Mouse (Mus musculus) intestine, embryonic 15.5 days (tissue): ENCODE results near the gene Sh3bgrl2. TPM values are rescaled to one million over a fixed set of nuclear protein-coding genes. Genes with fewer than 3 reads are reported as not detected.
A peak's percentile ranks its signal among the peaks of the same experiment; 100 is the strongest.

Experiments used
- ATAC-seq: fragments of 200-750 bp; cut with Nextera tagmentation; 2 replicates; pipeline ENCODE4 v1.8.0; 2017; ENCODE audit warnings: moderate TSS enrichment, moderate library complexity
- H3K27ac ChIP-seq: fragments of 300-500 bp; sonication (generic); 2 replicates; pipeline ENCODE4 v1.5.1; 2015; ENCODE audit warnings: mild to moderate bottlenecking, inconsistent platforms
- H3K27me3 ChIP-seq: fragments of 300-500 bp; sonication (generic); replicated peaks from 2 replicates; pipeline ENCODE4 v1.6.1; 2015; ENCODE audit warnings: inconsistent platforms
- H3K36me3 ChIP-seq: fragments of 300-500 bp; sonication (generic); 2 replicates; pipeline ENCODE4 v1.6.1; 2015; ENCODE audit warnings: inconsistent platforms
- H3K4me1 ChIP-seq: fragments of 300-500 bp; sonication (generic); replicated peaks from 2 replicates; pipeline ENCODE4 v1.6.1; 2015; ENCODE audit warnings: inconsistent platforms
- H3K4me2 ChIP-seq: fragments of 300-500 bp; sonication (generic); replicated peaks from 2 replicates; pipeline ENCODE4 v1.6.1; 2015; ENCODE audit warnings: mild to moderate bottlenecking, inconsistent platforms
- H3K4me3 ChIP-seq: fragments of 300-500 bp; sonication (generic); replicated peaks from 2 replicates; pipeline ENCODE4 v1.5.1; 2015; ENCODE audit warnings: inconsistent platforms
- H3K9ac ChIP-seq: fragments of 300-500 bp; sonication (generic); 2 replicates; pipeline ENCODE4 v1.6.1; 2015; ENCODE audit warnings: inconsistent platforms
- H3K9me3 ChIP-seq: fragments of 300-500 bp; sonication (generic); 2 replicates; pipeline ENCODE4 v1.6.1; 2016; ENCODE audit warnings: inconsistent platforms
- WGBS: fragments of 180-500 bp; shearing (Covaris S2); methylation state at CpG from one replicate; pipeline ENCODE4 v1.1.7; 2015; 5-methylcytosine and 5-hydroxymethylcytosine counted together
- polyA plus RNA-seq: library from polyadenylated mRNA; unstranded; fragments of >200 nt; fragmentation: Nextera tagmentation; extraction: Ambion mirVana; gene quantifications from 2 replicates; pipeline ENCODE4 v1.2.1, GENCODE M21; 2015

The Sh3bgrl2 gene
- polyA plus RNA-seq, 1 experiment from 2014 or later, result 20.8 TPM

- no peaks in the 10 kb centered on the region for H3K36me3 ChIP-seq
- H3K27ac ChIP-seq, result no peak overlapping the region
- peak; percentile 41; the same call in 1 of the 2 replicates for ATAC-seq
- H3K9me3 ChIP-seq, result no peaks in the 10 kb centered on the region
- 0 out of 2 replicates have a peak overlapping the region, but pooled peaks have one; percentile 3 for H3K4me2 ChIP-seq
- no peaks in the 10 kb centered on the region for H3K4me1 ChIP-seq
- WGBS, result 30% methylated on average over 19 of the region's 19 CpGs
- no peak overlapping the region for H3K9ac ChIP-seq
- H3K27me3 ChIP-seq, result no peaks in the 10 kb centered on the region
- H3K4me3 ChIP-seq, result no peak overlapping the region
These were observed 80.8 kb downstream of the Sh3bgrl2 start for GRCm38 (mm10) chr9:83628669-83629612.

- no peak overlapping the region for H3K4me3 ChIP-seq
- H3K4me2 ChIP-seq, result no peak overlapping the region
- H3K9ac ChIP-seq, result no peak overlapping the region
- H3K4me1 ChIP-seq, result no peaks in the 10 kb centered on the region
- H3K27ac ChIP-seq, result no peak overlapping the region
- H3K36me3 ChIP-seq, result no peaks in the 10 kb centered on the region
- WGBS, result 67% methylated on average over 6 of the region's 6 CpGs
- H3K9me3 ChIP-seq, result no peaks in the 10 kb centered on the region
- no peaks in the 10 kb centered on the region for H3K27me3 ChIP-seq
- no peak for ATAC-seq
These were observed 82.2 kb downstream of the Sh3bgrl2 start for GRCm38 (mm10) chr9:83630341-83630740.

- Histone ChIP-seq H3K27me3 (no peaks in the 10 kb centered on the region), H3K9me3 (no peaks in the 10 kb centered on the region), H3K9ac (no peak overlapping the region), H3K4me1 (no peaks in the 10 kb centered on the region), H3K36me3 (no peaks in the 10 kb centered on the region), H3K4me2 (no peak overlapping the region), H3K4me3 (no peak overlapping the region), H3K27ac (no peak overlapping the region)
- WGBS, result 47% methylated on average over 5 of the region's 5 CpGs
- ATAC-seq, result no peak
These were observed 83.8 kb downstream of the Sh3bgrl2 start for GRCm38 (mm10) chr9:83631920-83632319.

GRCm38 (mm10) chr9:83634703-83635102, 86.6 kb downstream of the Sh3bgrl2 start:
- no peak for ATAC-seq
- Histone ChIP-seq H3K9me3 (no peaks in the 10 kb centered on the region), H3K36me3 (no peaks in the 10 kb centered on the region), H3K27me3 (no peaks in the 10 kb centered on the region), H3K9ac (no peak overlapping the region), H3K27ac (no peak overlapping the region), H3K4me2 (no peak overlapping the region), H3K4me1 (no peaks in the 10 kb centered on the region), H3K4me3 (no peak overlapping the region)
- 57% methylated on average over 3 of the region's 3 CpGs for WGBS

- Histone ChIP-seq H3K36me3 (no peaks in the 10 kb centered on the region), H3K9me3 (no peaks in the 10 kb centered on the region), H3K4me2 (no peak overlapping the region), H3K9ac (no peak overlapping the region), H3K27ac (no peak overlapping the region), H3K4me3 (no peak overlapping the region), H3K4me1 (no peaks in the 10 kb centered on the region), H3K27me3 (no peaks in the 10 kb centered on the region)
- no peak for ATAC-seq
- 18% methylated on average over 7 of the region's 7 CpGs for WGBS
These were observed 87.9 kb downstream of the Sh3bgrl2 start for GRCm38 (mm10) chr9:83635997-83636396.

- Histone ChIP-seq H3K9me3 (no peaks in the 10 kb centered on the region), H3K36me3 (no peaks in the 10 kb centered on the region), H3K4me2 (no peak overlapping the region), H3K27me3 (no peaks in the 10 kb centered on the region), H3K9ac (no peak overlapping the region), H3K4me3 (no peak overlapping the region), H3K27ac (no peak overlapping the region), H3K4me1 (no peaks in the 10 kb centered on the region)
- 56% methylated on average over 4 of the region's 4 CpGs for WGBS
- ATAC-seq, result no peak
These were observed 95.0 kb downstream of the Sh3bgrl2 start for GRCm38 (mm10) chr9:83643139-83643538.

- 54% methylated on average over 4 of the region's 4 CpGs for WGBS
- no peak for ATAC-seq
- Histone ChIP-seq H3K4me3 (no peak overlapping the region), H3K4me2 (no peak overlapping the region), H3K27ac (no peak overlapping the region), H3K36me3 (no peaks in the 10 kb centered on the region), H3K9me3 (no peaks in the 10 kb centered on the region), H3K9ac (no peak overlapping the region), H3K4me1 (no peaks in the 10 kb centered on the region), H3K27me3 (no peaks in the 10 kb centered on the region)
These were observed 95.7 kb downstream of the Sh3bgrl2 start for GRCm38 (mm10) chr9:83643833-83644232.

- Histone ChIP-seq H3K4me3 (no peak overlapping the region), H3K9ac (no peak overlapping the region), H3K27ac (no peak overlapping the region), H3K4me1 (no peaks in the 10 kb centered on the region), H3K4me2 (no peak overlapping the region), H3K9me3 (no peaks in the 10 kb centered on the region), H3K36me3 (no peaks in the 10 kb centered on the region), H3K27me3 (no peaks in the 10 kb centered on the region)
- no peak for ATAC-seq
- WGBS, result 88% methylated on average over 2 of the region's 2 CpGs
These were observed 98.1 kb downstream of the Sh3bgrl2 start for GRCm38 (mm10) chr9:83646215-83646614.

- no peaks in the 10 kb centered on the region for H3K9me3 ChIP-seq
These were observed 98.6 kb downstream of the Sh3bgrl2 start for GRCm38 (mm10) chr9:83646691-83647090.

GRCm38 (mm10) chr9:83647919-83648705, 100.0 kb downstream of the Sh3bgrl2 start:
- no peak overlapping the region for H3K4me3 ChIP-seq
- no peak overlapping the region for H3K4me2 ChIP-seq
- no peaks in the 10 kb centered on the region for H3K36me3 ChIP-seq
- H3K9me3 ChIP-seq, result no peaks in the 10 kb centered on the region
- WGBS, result 21% methylated on average over 7 of the region's 7 CpGs
- no peaks in the 10 kb centered on the region for H3K27me3 ChIP-seq
- no peak for ATAC-seq
- no peak overlapping the region for H3K27ac ChIP-seq
- no peaks in the 10 kb centered on the region for H3K4me1 ChIP-seq
- no peak overlapping the region for H3K9ac ChIP-seq

More at GRCm38 (mm10) chr9:83646691-83647090, 98.6 kb downstream of the Sh3bgrl2 start:
- no peaks in the 10 kb centered on the region for H3K4me1 ChIP-seq
- no peak overlapping the region for H3K9ac ChIP-seq
- no peak overlapping the region for H3K4me2 ChIP-seq
- H3K27me3 ChIP-seq, result no peaks in the 10 kb centered on the region
- H3K27ac ChIP-seq, result no peak overlapping the region
- H3K4me3 ChIP-seq, result no peak overlapping the region
- H3K36me3 ChIP-seq, result no peaks in the 10 kb centered on the region
- no peak for ATAC-seq
- 93% methylated on average over 5 of the region's 5 CpGs for WGBS

- no peaks in the 10 kb centered on the region for H3K36me3 ChIP-seq
- WGBS, result 32% methylated on average over 3 of the region's 3 CpGs
- no peaks in the 10 kb centered on the region for H3K4me1 ChIP-seq
- no peak overlapping the region for H3K4me3 ChIP-seq
- no peak overlapping the region for H3K27ac ChIP-seq
- no peaks in the 10 kb centered on the region for H3K27me3 ChIP-seq
- H3K9ac ChIP-seq, result no peak overlapping the region
- no peak for ATAC-seq
- no peak overlapping the region for H3K4me2 ChIP-seq
- no peaks in the 10 kb centered on the region for H3K9me3 ChIP-seq
These were observed 100.6 kb downstream of the Sh3bgrl2 start for GRCm38 (mm10) chr9:83648733-83649132.

GRCm38 (mm10) chr9:83652015-83652414, 103.9 kb downstream of the Sh3bgrl2 start:
- ATAC-seq, result no peak
- H3K9me3 ChIP-seq, result no peaks in the 10 kb centered on the region
- no peaks in the 10 kb centered on the region for H3K27me3 ChIP-seq
- no peaks in the 10 kb centered on the region for H3K4me1 ChIP-seq
- no peak overlapping the region for H3K4me2 ChIP-seq
- 80% methylated on average over 13 of the region's 13 CpGs for WGBS
- H3K27ac ChIP-seq, result no peak overlapping the region
- H3K9ac ChIP-seq, result no peak overlapping the region
- H3K36me3 ChIP-seq, result no peaks in the 10 kb centered on the region
- no peak overlapping the region for H3K4me3 ChIP-seq
